Mouse (Mus musculus) brain, embryonic 14.5 days (tissue): ENCODE measurements around the gene Esyt3. TPM values are rescaled to one million over a fixed set of nuclear protein-coding genes. Genes with fewer than 3 reads are reported as not detected.

Source experiments
- DNase-seq: peaks from one replicate; pipeline ENCODE4 v3.0.0-alpha.2; 2011; ENCODE audit warnings: low read depth
- CTCF ChIP-seq: fragments of 200-500 bp; IDR thresholded peaks from 2 replicates; pipeline ENCODE4 v1.5.1; 2012; ENCODE audit warnings: inconsistent platforms, mild to moderate bottlenecking, moderate library complexity, borderline replicate concordance; ENCODE audit not compliant: insufficient read depth, insufficient read length; ENCODE audit errors: extremely low read depth
- POLR2A ChIP-seq: fragments of 200-500 bp; IDR thresholded peaks from 2 replicates; pipeline ENCODE4 v1.6.1; 2012; ENCODE audit warnings: mild to moderate bottlenecking, inconsistent platforms, borderline replicate concordance; ENCODE audit not compliant: poor library complexity, insufficient read depth, insufficient read length, severe bottlenecking; ENCODE audit errors: extremely low read depth
- polyA plus RNA-seq: library from polyadenylated mRNA; depleted of rRNA; stranded (reverse); fragments of >200 nt; gene quantifications from 2 replicates; pipeline ENCODE4 v1.2.3, GENCODE M21; 2012

Esyt3 gene
- polyA plus RNA-seq, 1 experiment = 0.56 TPM

DNA sequence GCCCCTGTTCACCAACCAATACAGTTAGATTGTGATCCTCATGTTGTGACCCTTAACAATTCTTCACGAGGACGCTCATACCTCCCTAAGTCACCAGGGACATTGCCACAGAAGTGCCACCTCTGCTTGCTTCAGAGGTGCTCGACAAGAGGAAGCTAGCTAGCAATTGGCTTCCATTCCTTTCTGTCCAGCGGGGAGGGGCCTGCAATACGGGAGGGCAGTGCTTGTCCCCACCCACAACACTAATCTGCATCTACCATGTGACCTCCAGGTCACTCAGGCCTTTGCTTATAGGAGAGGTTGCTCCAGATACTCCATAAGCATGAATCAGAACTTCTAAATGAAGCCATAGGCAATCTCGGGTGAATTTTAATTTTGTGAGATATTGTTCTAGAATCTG, 5.0 kb downstream of the Esyt3 start:
- DNase-seq = no peak
- no peak for TF ChIP-seq POLR2A
- TF ChIP-seq CTCF = no peak

DNA sequence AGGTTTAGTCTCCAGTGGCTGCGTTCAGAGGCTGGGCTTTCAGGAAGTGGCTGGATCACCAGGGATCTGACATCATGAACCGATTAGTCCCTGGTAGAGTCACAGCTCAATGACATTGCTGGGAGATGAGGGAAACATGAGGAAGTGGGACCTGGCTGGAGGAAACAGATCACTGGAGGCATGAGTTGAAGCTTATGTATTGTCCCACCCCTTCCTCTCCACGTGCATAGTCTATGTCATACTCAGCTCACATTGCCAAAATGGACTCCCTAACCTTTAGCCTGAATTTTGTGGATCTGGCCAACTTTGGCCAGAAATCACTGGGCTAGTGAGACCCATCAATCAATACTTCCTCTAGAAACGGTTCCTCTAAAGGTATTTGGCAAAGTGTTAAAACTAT, 5.4 kb downstream of the Esyt3 start:
- no peak for DNase-seq
- no peak for TF ChIP-seq CTCF
- no peak for TF ChIP-seq POLR2A

DNA sequence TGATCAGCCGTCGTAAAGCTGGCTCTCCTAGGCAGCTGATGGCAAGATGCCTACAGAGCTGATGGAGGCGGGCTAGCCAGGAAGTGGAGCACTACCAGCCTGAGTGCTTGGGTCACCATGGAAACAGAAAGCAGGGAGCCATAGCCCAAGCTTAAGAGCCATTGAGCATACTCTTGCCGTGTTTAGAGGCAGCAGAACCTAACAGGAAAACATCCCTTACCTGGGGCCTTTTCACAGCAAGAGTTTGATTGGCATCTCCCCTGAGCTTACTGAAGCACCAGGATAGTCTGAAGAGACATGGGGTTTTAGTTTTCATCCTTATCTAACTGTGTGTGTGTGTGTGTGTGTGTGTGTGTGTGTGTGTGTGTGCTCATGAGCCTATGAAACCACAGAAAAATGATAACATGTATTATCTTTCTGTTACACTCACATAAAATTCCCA, 13.0 kb downstream of the Esyt3 start:
- no peak for TF ChIP-seq CTCF
- TF ChIP-seq POLR2A = no peak

DNA sequence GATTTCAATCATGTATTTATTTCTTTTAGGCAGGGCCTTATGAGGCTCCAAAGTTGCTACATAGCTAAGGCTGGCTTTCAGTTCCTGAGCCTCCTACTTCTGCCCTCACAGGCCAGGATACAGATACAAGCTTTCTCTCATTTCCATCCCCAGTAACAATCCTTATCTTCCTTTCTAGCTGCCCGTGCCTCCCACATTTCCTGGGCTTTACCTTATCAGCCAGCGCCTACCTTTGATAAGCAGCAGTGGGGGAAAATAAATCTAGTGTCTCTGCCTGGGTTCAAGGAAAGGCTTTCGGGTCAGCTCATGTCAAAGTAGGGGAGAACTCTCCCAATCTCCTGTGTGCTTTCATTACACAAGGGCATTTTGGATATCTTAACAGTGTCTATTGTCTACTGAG, 16.8 kb downstream of the Esyt3 start:
- no peak for TF ChIP-seq CTCF
- no peak for TF ChIP-seq POLR2A
- DNase-seq = no peak

More for the DNA sequence above, 13.0 kb downstream of the Esyt3 start:
- peak; percentile 86 for DNase-seq

DNA sequence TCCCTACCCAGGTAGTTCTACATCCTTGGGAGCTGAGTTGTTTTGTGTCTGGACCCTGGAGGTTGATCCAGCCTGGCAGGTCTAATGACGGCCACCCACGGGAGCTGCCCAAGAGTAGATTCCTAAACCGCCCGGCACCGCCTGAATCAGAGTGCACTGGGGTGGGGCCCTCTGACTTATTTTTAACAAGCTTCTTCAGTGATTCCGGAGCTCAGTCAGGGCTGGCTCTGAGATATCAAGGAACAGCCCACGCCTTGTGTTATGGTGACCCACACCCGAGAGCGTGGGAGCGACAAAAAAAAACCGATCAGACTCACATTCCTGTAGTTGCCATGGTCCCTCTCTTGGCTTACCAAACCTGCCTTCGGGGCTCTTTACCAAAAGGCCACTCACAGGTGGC, 18.2 kb downstream of the Esyt3 start:
- TF ChIP-seq POLR2A = no peak
- TF ChIP-seq CTCF = no peak
- no peak for DNase-seq

DNA sequence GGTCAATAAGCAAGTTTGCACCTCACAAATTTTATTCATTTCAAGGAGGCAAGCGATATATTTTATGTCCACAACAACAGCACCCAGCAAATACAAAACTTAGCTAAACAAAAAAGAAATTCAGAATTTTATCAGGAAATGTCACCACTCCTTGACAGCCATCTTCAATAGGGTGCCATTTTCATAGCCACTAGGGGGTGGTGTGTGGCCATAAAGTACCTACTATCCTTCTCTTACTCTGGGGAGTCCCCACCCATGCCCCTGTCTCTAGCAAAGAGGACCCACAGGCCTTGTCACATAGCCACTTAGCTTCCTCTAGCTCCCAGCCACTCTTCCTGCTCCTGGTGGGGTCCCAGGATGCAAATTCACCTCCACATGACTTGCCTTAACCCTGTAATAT, 19.2 kb downstream of the Esyt3 start:
- TF ChIP-seq CTCF = no peak
- TF ChIP-seq POLR2A = no peak
- DNase-seq = no peak

DNA sequence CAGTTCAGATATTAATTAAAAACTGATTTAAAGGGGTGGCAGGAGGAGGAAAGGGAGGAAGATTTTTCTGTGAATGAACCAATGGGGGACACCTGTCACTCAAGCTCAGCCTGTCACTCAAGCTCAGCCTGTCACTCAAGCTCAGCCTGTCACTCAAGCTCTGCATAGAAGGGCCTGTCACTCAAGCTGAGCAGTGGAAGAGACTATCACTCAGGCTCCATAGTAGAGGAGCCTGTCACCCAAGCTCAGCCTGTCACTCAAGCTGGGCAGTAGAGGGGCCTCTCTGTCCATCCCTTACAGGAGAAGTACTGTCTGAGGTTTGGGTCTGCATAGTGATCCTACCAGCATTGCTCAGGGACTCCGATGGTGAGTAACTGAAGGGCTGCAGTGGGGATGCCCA, 20.1 kb downstream of the Esyt3 start:
- TF ChIP-seq CTCF = no peak
- no peak for TF ChIP-seq POLR2A
- DNase-seq = no peak

DNA sequence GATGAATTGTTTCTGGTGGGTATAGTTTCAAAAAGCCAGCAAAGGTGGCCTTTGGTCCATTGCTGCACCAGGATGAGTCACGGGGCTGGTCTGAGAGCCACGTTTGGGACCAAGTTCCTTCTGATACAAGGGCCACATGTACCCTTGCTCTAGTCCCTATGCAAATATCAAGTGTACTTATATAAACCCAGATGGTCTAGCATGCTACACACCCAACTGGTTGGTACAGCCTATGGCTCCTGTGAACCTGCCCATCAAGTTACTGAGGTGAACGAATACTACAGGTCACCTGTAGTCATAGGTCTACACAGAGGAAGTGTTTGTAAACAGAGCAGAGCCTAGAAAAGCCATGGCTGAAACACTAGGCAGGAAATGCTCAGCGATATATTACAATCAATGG, 21.8 kb downstream of the Esyt3 start:
- TF ChIP-seq POLR2A (no peak), CTCF (no peak)

DNA sequence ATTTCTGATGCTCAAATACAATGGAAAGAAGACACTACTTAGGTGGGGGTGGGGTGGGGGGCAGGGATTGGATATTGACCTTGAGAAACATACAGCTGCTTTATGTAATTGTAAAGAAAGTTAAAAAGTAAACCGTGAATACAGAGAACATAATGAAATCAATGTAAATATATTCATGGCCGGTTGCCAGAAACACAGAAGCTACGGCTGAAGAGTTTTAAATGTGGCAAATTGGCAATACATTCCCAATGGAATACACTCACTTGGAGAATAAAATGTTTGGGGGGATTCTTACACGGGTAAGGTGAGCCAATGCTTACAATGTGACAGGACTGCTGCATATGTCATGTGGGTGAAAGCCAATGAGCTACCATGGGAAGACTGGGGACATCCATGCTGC, 31.5 kb downstream of the Esyt3 start:
- peak; percentile 75 for DNase-seq
- TF ChIP-seq CTCF (no peak), POLR2A (no peak)

More for the DNA sequence above, 21.8 kb downstream of the Esyt3 start:
- no peak for DNase-seq

DNA sequence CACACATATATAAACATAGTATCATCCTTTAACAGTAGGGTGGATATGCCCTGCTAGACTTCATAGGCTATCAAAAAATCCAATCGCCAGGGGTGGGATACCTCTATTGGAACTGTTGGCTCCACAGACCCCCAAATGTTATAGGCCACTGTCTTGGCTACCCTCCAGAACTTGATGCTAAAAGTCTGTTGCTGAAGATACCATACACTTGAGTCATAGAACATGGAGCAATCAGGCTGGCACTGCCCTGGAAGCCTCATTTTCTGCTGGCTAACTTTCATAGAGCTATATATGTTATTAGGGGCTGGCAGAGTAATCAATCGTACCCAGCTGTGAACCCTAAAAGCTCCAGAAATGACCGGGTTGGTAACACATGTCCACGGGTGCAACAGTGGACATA, 32.4 kb downstream of the Esyt3 start:
- TF ChIP-seq CTCF (no peak), POLR2A (no peak)
- DNase-seq = no peak

DNA sequence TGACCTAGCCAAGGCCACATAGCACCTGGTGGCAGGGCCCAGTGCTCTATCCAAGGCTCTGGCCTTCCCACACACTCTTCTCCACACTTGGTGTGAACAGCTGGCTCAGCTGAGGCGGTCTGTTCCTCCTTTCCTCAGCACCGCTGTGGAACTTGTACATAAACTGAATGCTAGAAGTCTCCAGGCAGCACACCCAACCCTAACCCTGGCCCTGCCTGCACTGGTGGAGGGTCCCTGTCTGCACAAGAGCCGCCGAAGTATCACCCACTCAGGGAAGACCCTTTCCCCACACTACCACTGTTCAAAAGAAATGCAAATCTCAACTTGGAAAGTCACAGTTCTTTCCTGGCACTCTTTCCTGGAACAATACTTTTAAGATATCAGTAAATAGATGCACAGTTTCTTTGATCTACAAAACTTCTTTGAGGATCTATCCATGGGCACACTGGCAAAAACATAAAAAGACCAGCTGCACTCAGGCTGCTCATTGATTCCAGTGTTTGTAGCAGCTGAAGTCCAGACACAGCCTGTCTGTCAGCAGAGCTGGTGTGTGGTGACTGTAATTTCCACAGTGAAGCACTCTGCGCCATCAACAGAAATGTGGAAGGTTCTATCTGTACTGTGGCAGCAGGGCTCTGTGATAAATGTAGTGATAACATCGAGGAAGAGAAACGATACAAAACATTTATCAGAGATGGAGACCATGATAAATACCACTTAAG, 33.0 kb downstream of the Esyt3 start:
- peak; percentile 37 for DNase-seq
- no peak for TF ChIP-seq CTCF
- no peak for TF ChIP-seq POLR2A

DNA sequence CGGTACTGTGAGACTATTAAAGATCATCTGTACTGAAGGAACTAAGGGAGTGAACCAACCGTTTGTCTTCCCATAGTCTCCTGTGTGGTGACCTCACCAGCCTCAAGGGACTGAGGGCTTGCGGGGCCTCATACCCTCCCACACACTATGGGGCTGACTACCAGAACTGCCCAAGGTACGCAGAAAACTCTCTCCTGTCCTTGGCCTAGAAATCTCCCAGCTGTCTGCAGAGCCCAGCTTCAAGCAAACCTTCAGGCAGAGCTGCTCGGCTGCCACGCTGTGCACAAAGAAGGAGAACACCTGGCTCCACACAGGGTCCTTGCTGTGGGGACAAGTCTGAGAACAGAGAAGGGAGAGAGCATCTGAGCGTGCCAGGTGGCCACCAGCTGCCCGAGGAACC, 38.4 kb downstream of the Esyt3 start:
- TF ChIP-seq POLR2A = no peak
- TF ChIP-seq CTCF = no peak
- DNase-seq = no peak
